Mouse (Mus musculus): ENCODE data around the gene Mrpl14. TPM values are rescaled to one million over a fixed set of nuclear protein-coding genes. Genes with fewer than 3 reads are reported as not detected.
A peak's percentile ranks its signal among the peaks of the same experiment; 100 is the strongest.

Mrpl14 gene
- polyA plus RNA-seq, 1 experiment from 2014 or later, result 129 TPM

DNA sequence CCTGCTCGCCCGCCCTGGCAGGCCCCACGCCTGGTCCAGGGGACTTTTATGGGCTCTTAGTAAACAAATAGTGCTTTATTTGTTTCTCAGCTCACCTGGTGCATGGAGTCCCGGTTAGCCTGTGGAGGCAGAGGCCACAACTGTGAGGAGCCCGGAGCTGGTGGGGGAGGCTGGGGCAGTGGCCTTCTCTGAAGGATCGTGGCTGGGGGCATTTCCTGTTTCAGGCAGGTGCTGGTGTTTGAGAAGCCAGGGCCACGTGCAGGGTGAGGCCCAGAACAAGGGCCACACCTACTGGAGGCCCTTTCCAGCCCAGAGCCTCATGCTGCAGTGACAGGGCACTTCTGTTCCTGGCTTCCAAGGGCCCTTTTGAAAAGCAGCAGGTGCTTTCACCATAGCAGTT is 40.1 kb downstream of the Mrpl14 start:
- no peak for ATAC-seq (ENCODE audit: low read depth)
- no peak overlapping the region for H3K9ac ChIP-seq (replicated peaks; ENCODE audit: low read depth, low read length)
- no peaks in the 10 kb centered on the region for H3K27me3 ChIP-seq (ENCODE audit: control insufficient read depth, insufficient read depth, low read length)
- H3K36me3 ChIP-seq (ENCODE audit: control insufficient read depth, insufficient read depth, low read length), result no peaks in the 10 kb centered on the region
- no peaks in the 10 kb centered on the region for H3K9me3 ChIP-seq (ENCODE audit: control insufficient read depth, low read length)
- H3K4me1 ChIP-seq (ENCODE audit: control insufficient read depth, insufficient read depth, low read length), result 0 out of 2 replicates have a peak, but pooled peaks cover 3% of the 10 kb centered on the region
- H3K4me2 ChIP-seq (ENCODE audit: low read depth, low read length), result no peak overlapping the region
- WGBS, result 66% methylated on average over 7 of the region's 7 CpGs
- H3K4me3 ChIP-seq (ENCODE audit: low read depth, low read length), result no peak overlapping the region
- no peak overlapping the region for H3K27ac ChIP-seq (ENCODE audit: low read depth, low read length)

DNA sequence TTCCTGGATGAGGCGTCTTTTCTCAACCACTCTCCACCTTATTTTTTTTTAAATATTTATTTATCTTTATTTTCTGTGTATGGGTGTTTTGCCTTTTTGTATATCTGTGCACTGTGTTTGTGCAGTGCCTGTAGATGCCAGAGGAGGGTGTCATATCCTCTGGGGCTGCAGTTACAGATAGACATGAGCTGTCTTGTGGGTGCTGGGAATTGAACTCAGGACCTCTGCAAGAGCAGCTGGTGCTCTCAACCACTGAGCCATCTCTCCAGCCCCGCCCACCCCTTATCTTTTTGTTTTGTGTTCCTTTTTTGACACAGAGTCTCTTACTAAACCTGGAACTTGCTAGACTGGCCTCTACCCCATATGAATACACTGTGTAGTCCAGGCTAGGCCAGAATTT is 41.4 kb downstream of the Mrpl14 start:
- H3K36me3 ChIP-seq (ENCODE audit: control insufficient read depth, insufficient read depth, low read length), result no peaks in the 10 kb centered on the region
- H3K4me2 ChIP-seq (ENCODE audit: low read depth, low read length), result no peak overlapping the region
- no peak overlapping the region for H3K9ac ChIP-seq (replicated peaks; ENCODE audit: low read depth, low read length)
- no peaks in the 10 kb centered on the region for H3K27me3 ChIP-seq (ENCODE audit: control insufficient read depth, insufficient read depth, low read length)
- 0 out of 2 replicates have a peak, but pooled peaks cover 3% of the 10 kb centered on the region for H3K4me1 ChIP-seq (ENCODE audit: control insufficient read depth, insufficient read depth, low read length)
- no peak for ATAC-seq (ENCODE audit: low read depth)
- WGBS, result 88% methylated on average over 2 of the region's 2 CpGs
- no peaks in the 10 kb centered on the region for H3K9me3 ChIP-seq (ENCODE audit: control insufficient read depth, low read length)
- H3K4me3 ChIP-seq (ENCODE audit: low read depth, low read length), result no peak overlapping the region
- H3K27ac ChIP-seq (ENCODE audit: low read depth, low read length), result no peak overlapping the region

DNA sequence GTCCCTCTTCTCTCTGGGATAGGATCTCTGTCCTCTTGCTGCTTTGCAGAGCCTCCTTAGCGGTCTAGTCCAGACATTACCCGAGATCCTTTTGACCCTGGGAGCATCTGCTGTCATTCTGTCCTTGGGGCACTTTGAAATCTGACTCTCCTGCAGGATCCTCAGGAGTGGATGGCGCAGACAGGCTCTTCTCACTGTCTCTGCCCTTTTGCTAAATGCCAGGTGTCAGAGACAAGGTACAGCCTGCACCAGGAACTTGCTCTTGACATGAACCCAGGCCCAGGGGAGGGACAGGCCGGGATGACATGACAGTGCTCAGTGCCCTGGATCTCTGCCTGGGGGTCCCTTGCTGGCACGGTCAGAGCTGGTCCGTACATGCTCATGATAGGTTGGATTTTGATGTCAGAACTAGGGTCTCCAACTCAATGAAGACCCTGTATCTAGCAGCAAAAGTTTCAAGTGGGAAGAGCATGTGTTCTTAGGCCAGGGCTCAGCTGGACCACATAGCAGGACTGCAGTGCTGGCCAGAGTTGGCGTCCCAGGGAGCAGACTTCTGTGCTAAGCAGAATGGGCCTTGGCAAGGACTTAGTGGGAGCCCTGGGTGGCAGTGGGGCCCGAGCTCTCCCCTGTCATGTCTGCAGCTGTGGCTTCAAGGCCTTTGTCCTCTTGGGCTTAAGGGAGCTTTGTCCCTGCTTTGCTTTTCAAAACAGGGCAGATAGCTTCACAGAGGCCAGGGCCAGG is 42.0 kb downstream of the Mrpl14 start:
- Histone ChIP-seq H3K4me1 (ENCODE audit: control insufficient read depth, insufficient read depth, low read length) (peaks cover 5% of the 10 kb centered on the region; the same call in 1 of the 2 replicates), H3K9me3 (ENCODE audit: control insufficient read depth, low read length) (no peaks in the 10 kb centered on the region), H3K9ac (replicated peaks; ENCODE audit: low read depth, low read length) (no peak overlapping the region), H3K4me2 (ENCODE audit: low read depth, low read length) (no peak overlapping the region), H3K4me3 (ENCODE audit: low read depth, low read length) (no peak overlapping the region), H3K27ac (ENCODE audit: low read depth, low read length) (no peak overlapping the region), H3K36me3 (ENCODE audit: control insufficient read depth, insufficient read depth, low read length) (no peaks in the 10 kb centered on the region), H3K27me3 (ENCODE audit: control insufficient read depth, insufficient read depth, low read length) (no peaks in the 10 kb centered on the region)
- no peak for ATAC-seq (ENCODE audit: low read depth)
- WGBS, result 62% methylated on average over 8 of the region's 8 CpGs

DNA sequence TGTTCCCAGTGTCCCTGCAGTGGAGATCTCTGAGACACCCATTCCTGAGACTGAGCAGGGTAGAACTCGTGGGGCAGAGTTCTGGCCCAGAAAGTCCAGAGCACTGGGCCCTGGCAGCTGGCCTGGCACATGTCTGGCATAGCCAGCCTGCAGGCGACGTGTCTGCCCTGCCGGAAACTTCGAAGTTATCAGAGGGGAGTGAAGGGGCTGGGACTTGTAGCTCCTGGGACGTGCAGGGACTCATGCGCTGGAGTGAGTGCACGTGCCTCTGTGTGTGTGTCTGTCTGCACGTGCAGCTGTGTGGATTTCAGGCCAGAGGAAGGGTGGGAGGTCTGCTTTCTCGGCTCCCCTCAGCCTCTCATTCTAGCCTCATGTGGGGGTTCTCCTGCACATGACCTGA is 43.3 kb downstream of the Mrpl14 start:
- Histone ChIP-seq H3K9me3 (ENCODE audit: control insufficient read depth, low read length) (no peaks in the 10 kb centered on the region), H3K4me2 (ENCODE audit: low read depth, low read length) (no peak overlapping the region), H3K9ac (replicated peaks; ENCODE audit: low read depth, low read length) (no peak overlapping the region), H3K36me3 (ENCODE audit: control insufficient read depth, insufficient read depth, low read length) (no peaks in the 10 kb centered on the region), H3K4me3 (ENCODE audit: low read depth, low read length) (no peak overlapping the region), H3K27ac (ENCODE audit: low read depth, low read length) (no peak overlapping the region), H3K4me1 (ENCODE audit: control insufficient read depth, insufficient read depth, low read length) (peaks cover 12% of the 10 kb centered on the region), H3K27me3 (ENCODE audit: control insufficient read depth, insufficient read depth, low read length) (no peaks in the 10 kb centered on the region)
- no peak for ATAC-seq (ENCODE audit: low read depth)
- WGBS, result 75% methylated on average over 10 of the region's 10 CpGs

DNA sequence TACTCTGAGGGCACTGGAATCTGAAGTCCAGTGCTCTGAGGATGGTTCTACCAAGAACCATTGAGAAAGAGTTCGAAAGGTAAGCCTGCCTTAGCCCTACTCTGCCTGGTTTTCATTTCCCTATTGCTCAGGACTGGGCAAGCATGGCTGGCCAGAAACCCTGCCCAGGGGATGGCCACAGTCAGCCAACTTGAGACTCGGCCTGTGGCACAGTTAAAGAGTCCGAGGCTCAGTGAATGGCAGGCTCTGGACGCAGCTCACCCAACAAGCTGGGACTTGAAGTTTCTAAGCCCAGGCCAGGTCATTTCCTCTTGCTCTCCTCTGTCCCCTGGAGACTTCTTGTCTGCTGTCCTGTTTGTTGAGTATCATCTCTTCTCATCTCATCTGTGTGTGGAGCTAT is 44.6 kb downstream of the Mrpl14 start:
- no peaks in the 10 kb centered on the region for H3K9me3 ChIP-seq (ENCODE audit: control insufficient read depth, low read length)
- no peak overlapping the region for H3K9ac ChIP-seq (replicated peaks; ENCODE audit: low read depth, low read length)
- no peak overlapping the region for H3K4me3 ChIP-seq (ENCODE audit: low read depth, low read length)
- no peaks in the 10 kb centered on the region for H3K27me3 ChIP-seq (ENCODE audit: control insufficient read depth, insufficient read depth, low read length)
- no peak overlapping the region for H3K4me2 ChIP-seq (ENCODE audit: low read depth, low read length)
- H3K27ac ChIP-seq (ENCODE audit: low read depth, low read length), result no peak overlapping the region
- whole genome bisulfite sequencing, result 91% methylated on average over 4 of the region's 4 CpGs
- H3K4me1 ChIP-seq (ENCODE audit: control insufficient read depth, insufficient read depth, low read length), result peaks cover 17% of the 10 kb centered on the region
- H3K36me3 ChIP-seq (ENCODE audit: control insufficient read depth, insufficient read depth, low read length), result no peaks in the 10 kb centered on the region
- ATAC-seq (ENCODE audit: low read depth), result no peak

DNA sequence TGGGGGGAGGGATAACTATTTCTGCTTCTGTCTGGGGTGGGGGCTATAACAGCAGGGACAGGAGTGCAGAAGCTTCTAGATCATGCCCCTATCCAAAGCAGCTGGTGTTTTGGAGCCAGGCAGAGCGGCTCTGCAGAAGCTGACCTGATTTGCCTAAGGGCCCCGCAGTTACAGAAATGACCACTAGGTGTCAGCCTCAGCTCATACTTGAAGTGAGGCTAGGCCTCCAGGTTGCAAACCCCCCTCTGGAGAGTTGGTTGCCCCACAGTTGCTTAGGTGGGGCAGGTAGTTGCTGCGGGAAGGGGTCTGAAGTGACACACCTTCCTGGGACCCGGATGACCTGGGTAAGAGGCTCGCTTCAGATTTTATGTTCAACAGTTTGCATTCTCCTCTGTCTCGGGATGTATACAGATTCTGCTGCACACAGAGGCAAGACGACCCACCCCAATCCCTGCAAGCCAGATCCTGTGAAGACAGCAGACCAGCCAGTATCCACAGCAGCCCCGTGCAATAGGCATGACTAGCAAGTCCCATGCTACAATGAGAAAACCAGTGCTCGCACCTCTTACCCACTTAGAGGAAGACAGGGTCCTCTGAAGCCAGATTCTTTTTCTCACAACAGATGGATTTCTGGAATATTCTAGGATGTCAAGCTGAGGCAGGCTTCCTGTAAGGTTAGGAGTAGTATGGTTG is 45.2 kb downstream of the Mrpl14 start:
- Histone ChIP-seq H3K9me3 (ENCODE audit: control insufficient read depth, low read length) (no peaks in the 10 kb centered on the region), H3K4me1 (ENCODE audit: control insufficient read depth, insufficient read depth, low read length) (peaks cover 23% of the 10 kb centered on the region), H3K36me3 (ENCODE audit: control insufficient read depth, insufficient read depth, low read length) (no peaks in the 10 kb centered on the region), H3K4me2 (ENCODE audit: low read depth, low read length) (no peak overlapping the region), H3K27ac (ENCODE audit: low read depth, low read length) (no peak overlapping the region), H3K4me3 (ENCODE audit: low read depth, low read length) (no peak overlapping the region), H3K27me3 (ENCODE audit: control insufficient read depth, insufficient read depth, low read length) (no peaks in the 10 kb centered on the region), H3K9ac (replicated peaks; ENCODE audit: low read depth, low read length) (no peak overlapping the region)
- peak; percentile 9; the same call in 1 of the 2 replicates for ATAC-seq (ENCODE audit: low read depth)
- WGBS, result 25% methylated on average over 9 of the region's 9 CpGs

DNA sequence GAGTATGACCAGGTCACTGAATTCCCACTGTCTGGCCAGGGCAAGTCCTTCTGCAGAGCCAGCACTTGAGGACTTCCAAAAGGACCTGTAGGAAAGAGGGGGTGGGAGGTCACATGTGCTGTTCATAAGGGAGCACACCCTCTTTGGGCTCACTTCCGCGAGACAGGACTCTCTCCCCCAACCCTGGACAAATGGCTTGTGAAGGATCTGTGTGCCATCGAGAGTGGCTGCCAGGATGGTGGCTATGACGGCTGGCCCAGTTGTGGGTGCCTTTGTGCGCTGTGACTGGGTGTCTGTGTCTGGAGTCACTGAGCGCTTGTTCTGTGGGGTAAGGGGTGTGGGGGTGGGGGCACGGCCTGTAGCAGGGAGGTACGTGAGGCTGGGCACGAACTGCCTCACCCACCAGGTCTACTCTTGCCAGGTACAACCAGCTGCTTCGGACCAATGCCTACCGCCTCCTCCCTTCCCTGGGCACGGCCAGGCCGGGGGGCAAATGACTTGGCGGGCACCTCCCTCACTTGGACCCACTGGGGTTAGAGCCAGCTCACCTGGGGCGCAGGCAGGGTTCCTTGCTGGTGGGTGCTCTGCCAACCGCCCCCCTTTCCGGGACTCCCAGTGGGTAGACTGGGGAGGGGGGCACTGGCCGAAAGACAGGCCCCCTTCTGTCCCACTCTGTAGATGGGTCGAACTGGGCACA is 47.1 kb downstream of the Mrpl14 start:
- Histone ChIP-seq H3K9me3 (ENCODE audit: control insufficient read depth, low read length) (no peaks in the 10 kb centered on the region), H3K36me3 (ENCODE audit: control insufficient read depth, insufficient read depth, low read length) (no peaks in the 10 kb centered on the region), H3K27ac (ENCODE audit: low read depth, low read length) (no peak overlapping the region), H3K4me2 (ENCODE audit: low read depth, low read length) (peak overlapping the region; percentile 78), H3K27me3 (ENCODE audit: control insufficient read depth, insufficient read depth, low read length) (no peaks in the 10 kb centered on the region), H3K9ac (replicated peaks; ENCODE audit: low read depth, low read length) (peak overlapping the region; percentile 54), H3K4me1 (ENCODE audit: control insufficient read depth, insufficient read depth, low read length) (peaks cover 24% of the 10 kb centered on the region), H3K4me3 (ENCODE audit: low read depth, low read length) (no peak overlapping the region)
- WGBS, result 46% methylated on average over 18 of the region's 19 CpGs
- ATAC-seq (ENCODE audit: low read depth), result no peak

DNA sequence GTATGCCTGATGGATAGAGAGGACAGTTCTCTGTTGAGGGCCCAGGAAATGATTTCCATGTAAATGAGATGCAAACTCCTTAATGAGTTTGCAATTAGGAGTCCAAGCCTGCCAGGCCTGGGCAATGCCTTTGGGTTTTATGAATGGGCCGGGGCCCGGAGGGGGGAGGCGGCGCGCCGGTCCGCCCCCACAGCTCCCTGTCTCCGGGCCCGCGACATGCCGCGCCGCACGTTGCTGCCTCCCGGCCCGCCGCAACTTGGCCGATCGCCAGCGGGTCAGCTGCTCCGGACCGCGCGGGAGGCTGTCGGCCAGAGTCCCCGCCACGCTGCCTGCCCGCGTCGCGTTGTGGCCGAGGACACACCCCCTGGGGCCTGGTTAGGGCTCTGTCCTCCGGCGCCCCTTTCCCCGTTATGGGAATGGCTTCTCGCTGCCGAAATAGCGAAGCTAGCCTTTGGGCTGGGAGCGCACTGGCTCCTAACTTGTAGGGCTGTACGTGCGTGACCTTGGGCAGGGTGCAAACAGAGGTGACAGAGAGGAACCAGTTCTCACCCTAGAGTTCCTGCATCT is 47.7 kb downstream of the Mrpl14 start, which contains the start of gene 1600014C23Rik:
Gene 1600014C23Rik, minus strand, starts transcription at position 110 of the 567 bp plus-strand sequence.
- Histone ChIP-seq H3K27ac (ENCODE audit: low read depth, low read length) (peak within 1 kb of the TSS; percentile 34; the same call in 1 of the 2 replicates), H3K27me3 (ENCODE audit: control insufficient read depth, insufficient read depth, low read length) (no peaks in the 10 kb centered on the region)
- WGBS, result 1% methylated on average over 41 of the region's 41 CpGs

More for the DNA sequence above, 47.7 kb downstream of the Mrpl14 start, which contains the start of gene 1600014C23Rik:
- Histone ChIP-seq H3K4me1 (ENCODE audit: control insufficient read depth, insufficient read depth, low read length) (peaks cover 24% of the 10 kb centered on the region), H3K4me3 (ENCODE audit: low read depth, low read length) (peak within 1 kb of the TSS; percentile 29), H3K36me3 (ENCODE audit: control insufficient read depth, insufficient read depth, low read length) (no peaks in the 10 kb centered on the region), H3K9ac (replicated peaks; ENCODE audit: low read depth, low read length) (peak within 1 kb of the TSS; percentile 54), H3K4me2 (ENCODE audit: low read depth, low read length) (peak within 1 kb of the TSS; percentile 78), H3K9me3 (ENCODE audit: control insufficient read depth, low read length) (no peaks in the 10 kb centered on the region)
- peak; percentile 10 for ATAC-seq (ENCODE audit: low read depth)
